Mouse (Mus musculus) liver, adult (tissue): ENCODE measurements around the gene 2310011J03Rik.
A peak's percentile ranks its signal among the peaks of the same experiment; 100 is the strongest.

ENCODE experiments used
- GATA4 ChIP-seq: IDR thresholded peaks from 2 replicates; pipeline ENCODE4 v1.6.1; 2014; ENCODE audit warnings: mild to moderate bottlenecking, low read length; ENCODE audit not compliant: insufficient replicate concordance

2310011J03Rik gene

DNA sequence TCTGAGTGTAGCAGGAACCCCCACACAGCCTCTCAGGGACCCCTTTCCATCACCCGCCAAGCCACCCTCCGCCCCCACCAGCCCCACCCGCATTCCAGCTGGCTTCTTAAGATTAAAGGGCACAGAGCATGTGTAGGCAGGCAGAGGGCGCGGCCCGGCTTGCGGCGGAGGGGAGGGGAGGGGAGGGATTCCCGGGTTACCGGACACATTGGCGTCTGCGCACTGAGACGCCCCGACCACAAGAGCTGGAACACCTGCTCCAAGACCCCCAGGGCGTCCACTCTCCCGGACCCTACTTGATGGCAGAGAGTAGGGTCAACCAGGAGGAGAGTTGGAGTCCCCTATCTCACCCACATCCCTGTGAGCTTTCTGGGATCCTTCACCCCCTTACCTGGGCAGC, 24.8 kb upstream of the 2310011J03Rik start:
- no peak for TF ChIP-seq GATA4

DNA sequence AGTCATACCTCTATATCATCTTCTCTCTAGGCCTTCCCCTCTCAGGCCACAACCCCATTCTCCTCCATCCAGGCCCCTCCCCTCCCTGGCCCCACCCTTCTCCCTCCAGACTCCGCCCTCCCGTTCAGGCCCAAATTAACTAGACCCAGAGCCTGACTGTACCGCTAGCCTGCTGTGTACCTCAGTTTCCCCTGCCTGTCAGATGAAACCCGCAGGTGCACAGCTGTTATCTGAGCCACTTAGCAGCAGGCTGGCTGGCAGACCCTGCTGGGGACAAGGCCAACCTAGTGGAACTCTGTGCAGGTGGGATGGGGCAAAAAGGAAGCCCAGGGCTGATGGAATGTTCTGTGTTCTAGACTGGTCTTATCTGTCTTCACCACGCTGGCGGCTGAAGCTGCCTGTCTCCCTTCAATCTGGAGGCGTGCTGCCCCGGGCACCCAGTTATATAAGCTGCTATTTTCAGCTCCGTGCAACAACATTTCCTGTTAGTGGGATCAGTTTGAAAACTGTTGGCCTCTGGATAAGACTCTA, 23.9 kb upstream of the 2310011J03Rik start:
- no peak for TF ChIP-seq GATA4

DNA sequence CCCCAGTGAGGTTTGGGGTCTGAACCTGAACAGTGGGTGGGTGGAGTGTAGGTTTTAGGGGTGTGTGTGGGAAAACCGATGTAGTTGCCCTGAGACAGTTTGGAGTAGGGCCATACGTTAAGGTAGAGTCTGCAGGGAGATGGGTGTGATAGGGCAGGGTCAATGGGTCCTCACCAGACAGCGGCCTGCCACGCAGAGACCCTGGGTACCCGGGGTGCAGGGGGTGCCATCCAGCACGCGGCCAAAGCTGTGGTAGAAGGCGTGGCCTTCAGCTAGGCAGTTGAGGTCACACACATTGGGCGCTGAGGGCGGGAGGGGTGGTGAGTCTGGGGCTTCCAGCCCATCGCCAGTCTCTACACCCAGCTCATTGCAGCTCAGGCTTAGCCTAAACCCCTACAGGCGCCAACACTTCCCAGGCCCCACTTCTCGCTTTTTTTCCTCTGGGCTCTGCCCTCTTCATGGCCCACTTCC, 23.1 kb upstream of the 2310011J03Rik start:
- no peak for TF ChIP-seq GATA4

DNA sequence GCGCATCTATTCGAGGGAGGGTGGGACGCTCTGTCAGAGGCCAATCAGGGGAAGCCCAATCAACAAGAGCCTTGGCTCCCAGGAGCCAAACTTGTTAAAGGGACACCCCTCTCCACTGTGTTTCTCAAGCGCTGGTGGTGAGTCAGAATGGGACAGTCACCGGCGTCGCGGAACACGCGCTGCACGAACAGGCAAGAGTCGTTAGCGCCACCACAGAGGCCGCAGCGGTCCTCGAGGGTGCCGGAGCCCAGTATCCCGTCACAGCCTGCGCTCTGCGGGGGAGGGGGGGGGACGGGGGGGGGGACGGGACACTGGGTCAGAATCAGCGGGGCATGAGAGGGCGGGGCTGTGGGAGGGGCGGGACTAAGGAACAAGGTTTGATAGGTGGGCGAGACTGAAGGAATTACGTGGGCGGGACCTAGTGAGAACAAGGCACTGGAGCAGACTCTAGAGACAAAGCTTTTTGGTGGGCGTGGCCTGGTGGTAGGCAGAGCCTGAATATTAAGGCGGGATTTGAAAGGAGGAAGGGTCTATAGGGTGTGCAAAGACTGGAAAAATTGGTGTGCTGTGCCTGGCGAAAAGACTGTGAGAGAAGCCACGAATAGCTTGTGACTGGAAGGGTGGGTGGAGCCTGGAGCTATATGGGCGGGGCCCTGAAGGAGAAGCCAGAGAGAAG, 22.6 kb upstream of the 2310011J03Rik start:
- TF ChIP-seq GATA4: no peak

DNA sequence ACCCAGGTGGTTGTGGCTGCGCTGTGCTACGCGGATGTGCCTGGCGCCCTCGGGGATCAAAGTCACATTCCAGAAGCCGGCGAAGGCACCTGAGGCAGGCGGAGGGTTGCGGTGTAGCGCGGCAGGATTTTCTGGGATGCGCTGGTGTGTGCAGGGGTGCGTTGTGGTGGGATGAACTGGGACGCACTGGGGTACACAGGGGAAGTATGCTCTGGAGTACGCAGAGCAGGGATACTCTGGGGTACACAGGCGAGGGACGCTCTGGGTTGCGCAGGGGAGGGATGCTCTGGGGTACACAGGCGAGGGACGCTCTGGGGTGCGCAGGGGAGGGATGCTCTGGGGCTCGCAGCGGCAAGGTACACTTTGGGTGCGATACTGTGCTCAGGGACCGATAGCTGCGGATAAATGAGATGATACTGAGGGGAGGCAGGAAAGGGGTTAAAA, 22.0 kb upstream of the 2310011J03Rik start:
- TF ChIP-seq GATA4: no peak

DNA sequence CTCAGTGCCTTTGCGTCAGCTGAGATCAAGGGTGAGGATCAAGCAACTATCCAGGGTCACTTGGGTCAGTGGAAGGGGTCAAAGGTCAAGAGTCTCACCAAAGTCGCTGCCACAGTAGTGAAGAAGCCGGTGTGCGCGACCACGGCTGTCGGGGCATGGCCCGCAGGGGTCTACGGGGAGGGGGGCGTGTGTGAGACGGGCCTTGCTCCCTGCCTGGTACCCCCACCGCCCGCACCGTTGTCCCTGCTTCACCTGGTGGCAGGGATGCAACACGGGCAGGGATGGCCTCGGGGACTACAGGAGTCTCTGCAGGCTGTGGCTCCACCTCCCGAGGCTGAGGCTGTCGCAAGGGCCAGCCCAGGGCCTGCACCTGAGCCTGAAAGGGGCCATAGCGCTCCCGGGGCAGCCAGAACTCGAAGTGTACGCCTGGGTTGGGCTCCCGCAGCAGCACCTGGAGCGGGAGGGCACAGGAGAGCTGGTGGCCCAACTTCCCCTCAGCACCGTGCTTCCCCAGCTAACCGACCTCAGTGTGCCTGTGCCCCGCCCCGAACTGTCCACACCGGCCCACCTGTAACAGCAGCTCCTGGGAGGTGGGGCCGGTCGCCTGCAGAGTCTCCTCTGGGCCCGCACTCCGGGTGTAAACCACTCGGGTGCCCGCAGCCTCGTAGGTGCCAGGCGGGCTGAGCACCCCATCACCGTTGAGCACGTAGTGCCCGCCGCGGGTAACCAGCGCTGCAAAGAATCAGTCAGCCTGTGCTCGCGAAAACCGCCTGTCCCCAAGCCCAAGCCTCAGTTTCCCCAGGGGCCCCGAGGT, 21.4 kb upstream of the 2310011J03Rik start:
- no peak for TF ChIP-seq GATA4

DNA sequence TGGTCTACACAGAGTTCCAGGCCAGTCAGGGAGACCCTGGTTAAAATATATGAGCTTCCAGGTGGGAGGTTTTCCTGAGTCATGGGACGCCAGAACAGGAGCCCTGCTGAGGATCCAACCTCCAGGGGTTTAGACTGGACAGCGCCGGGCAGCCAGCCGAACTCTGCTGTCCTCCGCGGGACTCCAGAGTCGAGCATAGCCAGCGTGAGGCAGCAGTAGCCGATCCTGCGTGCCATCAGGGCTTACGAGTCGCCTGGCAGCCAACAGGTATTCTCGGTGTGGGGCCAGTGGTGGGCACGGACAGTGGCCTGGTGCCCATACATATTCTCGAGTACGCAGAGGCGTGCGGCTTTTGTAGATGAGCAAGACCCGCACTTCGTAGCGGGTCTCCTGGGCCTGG, 20.7 kb upstream of the 2310011J03Rik start:
- no peak for TF ChIP-seq GATA4

DNA sequence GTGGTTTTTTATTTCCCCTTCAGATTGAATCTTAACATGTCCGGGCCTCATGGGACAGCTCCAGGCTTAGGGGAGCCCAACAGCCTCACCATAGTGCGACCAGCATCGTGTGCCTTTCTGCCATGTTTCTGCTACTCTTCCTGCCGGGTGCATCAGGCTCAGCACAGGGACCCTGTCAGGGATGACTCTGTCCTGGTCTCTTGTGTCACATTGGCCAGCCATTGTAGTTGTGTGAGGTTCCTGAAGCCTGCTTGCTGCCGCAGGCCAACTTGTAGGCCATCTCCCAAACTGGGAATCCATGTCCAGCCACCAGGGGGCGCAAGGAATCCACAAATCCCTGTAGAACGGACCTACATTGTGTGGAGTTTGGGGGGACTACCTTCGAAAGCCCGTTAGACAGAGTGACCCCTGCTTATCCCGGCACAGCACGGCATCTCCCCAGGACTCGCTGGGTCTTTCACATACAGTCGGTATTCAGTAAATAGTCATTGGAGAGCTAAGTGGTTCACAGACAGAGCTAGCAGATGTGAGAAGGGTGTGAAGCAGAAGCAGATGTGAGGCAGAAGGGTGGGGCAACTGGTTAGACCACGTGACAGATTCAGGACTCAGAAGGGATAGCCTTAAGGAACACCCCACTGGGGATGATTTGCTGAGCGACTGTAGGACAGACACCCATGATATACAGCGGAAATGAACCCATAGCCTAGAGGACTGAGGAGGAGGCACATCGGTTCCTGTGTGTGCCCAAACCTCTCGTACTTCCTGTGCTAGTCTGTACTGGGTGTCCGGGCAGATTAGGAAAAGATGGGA, 19.8 kb upstream of the 2310011J03Rik start:
- no peak for TF ChIP-seq GATA4

DNA sequence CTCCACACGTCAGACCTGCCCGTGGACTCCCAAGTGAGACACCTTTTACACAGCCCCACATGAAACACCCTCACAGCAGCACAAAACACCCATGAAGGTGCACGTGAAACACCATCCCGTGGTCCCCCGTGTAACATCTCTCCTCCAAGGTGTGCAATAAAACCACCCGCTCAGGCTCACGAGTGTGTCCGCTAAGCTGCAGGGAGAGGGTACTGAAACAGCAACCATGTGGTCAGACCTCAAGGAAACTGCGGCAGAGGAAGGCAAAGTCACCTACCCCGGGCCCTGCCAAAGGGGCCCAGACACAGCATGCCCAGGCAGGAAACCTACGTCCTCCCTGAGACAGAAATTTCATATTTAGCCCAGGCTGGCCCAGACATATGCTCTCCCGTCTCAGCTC, 15.9 kb upstream of the 2310011J03Rik start:
- no peak for TF ChIP-seq GATA4

DNA sequence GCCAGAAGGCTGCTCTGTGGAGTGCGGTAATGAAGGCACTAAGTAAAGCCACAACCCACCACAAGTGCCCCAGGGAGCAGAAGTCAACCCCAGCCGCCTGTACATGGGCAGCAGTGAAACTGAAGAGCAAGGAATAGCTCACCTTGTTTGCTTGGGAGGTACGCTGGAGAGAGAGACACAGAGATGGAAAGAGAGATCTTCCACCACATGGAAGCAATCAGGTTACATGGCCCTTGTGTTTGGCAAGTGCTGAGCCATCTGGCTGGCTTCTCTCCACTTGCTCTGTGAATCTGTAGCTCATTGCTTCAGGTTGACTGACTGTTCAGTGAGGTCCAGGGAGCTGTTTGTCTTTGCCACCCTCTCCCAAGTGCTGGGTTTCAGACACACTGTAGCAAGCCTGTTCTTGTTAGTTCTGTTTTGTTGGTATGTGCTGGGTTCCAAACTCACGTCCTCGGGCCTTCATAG, 12.2 kb upstream of the 2310011J03Rik start:
- no peak for TF ChIP-seq GATA4

DNA sequence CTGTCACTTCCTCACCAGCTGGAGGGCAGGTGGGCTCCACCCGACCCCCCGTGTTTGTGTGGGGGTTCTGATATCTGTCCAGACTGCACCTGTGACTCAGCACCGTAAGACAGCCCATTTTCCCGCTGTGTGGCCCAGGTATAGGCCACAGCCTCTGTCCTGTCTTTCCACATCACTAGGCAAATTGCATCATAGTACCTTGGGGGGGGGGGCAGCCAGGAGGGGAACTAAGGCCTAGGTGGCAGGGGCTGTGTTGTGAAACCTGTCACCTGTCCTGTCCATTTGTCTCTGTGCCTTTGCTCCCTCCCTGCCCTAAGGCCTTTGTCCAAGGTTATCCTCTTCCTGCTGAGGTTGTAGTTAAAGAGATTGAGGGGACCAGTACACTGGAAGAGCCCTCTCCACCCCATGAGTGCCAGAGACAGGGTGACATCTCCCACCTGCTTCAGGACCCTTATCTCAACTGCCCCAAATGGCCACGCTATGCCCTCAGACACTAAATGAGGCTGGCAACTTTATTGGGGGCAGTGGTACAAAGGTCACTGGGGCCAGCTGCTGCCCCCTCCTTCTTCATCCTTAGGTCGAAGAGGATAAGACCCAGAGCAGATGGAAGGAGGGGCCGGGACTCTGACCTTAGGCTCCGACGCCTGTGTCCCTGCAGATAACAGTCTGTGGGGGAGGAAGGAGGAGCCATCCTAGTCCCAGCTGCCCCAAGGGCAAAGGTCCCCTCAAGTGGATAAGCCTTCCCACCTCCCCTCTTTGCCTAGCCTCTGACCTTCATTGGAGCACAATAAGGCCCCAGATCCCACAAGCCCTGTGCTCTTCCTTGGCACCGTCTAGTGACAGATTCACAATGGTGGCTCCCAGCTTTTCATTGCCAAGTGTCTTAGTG, 11.5 kb upstream of the 2310011J03Rik start:
- TF ChIP-seq GATA4: peak; percentile 95

DNA sequence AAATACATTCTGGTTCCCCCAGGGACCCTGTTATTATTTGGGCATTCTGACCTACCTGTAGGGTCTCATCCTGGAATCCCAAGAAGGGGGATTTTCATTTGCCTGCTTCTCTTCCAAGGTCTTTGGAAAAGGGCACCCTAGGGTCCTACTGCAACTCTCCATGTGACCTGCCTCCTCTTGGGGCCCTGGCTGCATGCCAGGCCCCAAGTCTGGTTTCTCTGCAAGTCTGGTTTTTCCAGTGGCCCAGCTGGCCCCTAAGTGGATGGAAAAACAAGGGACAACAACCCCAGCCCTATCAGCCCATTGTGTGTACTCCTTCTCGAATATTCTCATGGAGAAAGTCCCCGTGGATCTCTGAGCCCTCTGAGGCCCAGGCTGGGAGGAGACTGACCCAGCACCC, 10.6 kb upstream of the 2310011J03Rik start:
- no peak for TF ChIP-seq GATA4

DNA sequence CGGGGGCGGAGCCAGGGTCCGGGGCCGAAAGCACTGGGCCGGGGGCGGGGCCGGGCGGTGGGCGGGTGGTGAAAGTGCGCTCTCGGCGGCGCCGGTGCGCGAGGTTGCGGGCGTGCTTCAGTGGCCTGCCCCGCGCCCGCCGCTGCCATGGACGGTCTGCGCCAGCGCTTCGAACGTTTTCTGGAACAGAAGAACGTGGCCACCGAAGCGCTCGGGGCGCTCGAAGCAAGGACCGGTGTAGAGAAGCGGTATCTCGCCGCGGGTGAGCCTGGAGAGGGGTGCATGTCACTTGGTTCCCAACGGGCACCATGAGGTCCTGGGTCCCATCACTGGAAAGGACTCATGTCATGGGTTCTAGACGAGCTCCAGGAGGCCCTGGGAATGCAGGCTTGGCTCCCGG, 9.7 kb upstream of the 2310011J03Rik start:
- TF ChIP-seq GATA4: no peak

DNA sequence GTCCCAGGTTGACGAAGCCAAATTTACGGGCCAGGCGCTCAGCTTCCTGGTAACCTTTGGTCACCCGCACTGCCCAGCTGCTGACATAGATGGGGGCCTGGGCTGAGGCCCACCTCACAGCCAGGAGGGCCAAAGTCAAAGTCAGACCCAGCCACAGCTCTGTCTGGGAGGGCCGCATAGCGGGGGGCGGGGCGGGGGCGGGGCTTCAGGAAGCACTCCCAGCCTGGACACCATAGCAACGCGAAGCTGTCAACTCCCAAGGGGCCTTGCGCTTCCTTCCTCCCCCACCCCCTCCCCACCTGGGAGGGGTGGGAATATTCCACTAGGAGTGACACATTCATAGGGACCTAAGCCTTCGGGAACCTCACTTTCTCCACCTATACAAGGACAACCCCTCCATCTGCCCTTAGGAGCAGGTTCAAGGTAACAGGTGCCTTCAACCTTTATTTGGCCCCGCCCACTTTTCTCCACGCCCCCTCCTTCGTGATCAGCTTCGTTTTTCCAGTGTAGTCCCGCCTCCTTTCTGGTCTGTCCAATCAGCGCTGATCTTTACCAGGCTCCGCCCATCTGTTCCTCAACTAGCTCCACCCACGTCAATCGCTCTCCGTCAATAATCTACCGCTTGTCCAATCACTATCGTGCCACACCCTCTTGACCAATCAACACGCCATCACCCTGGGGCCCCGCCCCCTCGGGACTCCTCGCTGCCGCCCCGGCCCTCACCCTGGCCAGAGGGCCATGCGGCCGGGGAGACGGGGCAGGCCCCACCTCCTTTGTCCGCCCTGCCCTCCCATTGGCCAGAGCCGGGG, 9.1 kb upstream of the 2310011J03Rik start, which contains the start of the genes Pcsk4 and Reep6:
Gene Pcsk4, minus strand, starts transcription at position 226 of the 809 bp plus-strand sequence.
Gene Reep6, plus strand, starts transcription at position 681 of the 809 bp plus-strand sequence.
- TF ChIP-seq GATA4: no peak

DNA sequence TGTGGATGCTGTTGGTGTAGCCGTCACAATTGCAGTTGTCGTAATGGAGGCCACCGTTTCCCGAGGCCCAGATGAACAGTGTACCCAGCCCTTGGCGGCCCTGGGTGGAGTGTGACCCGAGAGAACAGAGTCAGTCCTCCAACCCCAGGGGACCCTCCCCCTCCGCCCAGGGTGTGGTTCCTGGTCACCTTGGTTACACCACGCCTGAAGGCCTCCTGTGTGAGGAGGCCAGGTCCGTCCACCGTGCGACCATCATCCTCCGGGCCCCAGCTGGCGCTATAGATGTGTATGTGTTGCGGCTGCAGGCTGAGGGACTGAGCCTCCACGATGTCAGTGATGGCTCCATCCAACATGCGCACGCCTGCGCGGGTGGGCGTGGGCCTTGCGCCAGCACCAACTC, 4.7 kb upstream of the 2310011J03Rik start:
- no peak for TF ChIP-seq GATA4
